Mouse (Mus musculus): ENCODE measurements at regions not wholly inside any gene's neighbourhood (a gene's known extent, or its start where the extent isn't known, plus 50 kb on each side); places are given as distances from the start of the nearest gene placed in this dataset.

DNA sequence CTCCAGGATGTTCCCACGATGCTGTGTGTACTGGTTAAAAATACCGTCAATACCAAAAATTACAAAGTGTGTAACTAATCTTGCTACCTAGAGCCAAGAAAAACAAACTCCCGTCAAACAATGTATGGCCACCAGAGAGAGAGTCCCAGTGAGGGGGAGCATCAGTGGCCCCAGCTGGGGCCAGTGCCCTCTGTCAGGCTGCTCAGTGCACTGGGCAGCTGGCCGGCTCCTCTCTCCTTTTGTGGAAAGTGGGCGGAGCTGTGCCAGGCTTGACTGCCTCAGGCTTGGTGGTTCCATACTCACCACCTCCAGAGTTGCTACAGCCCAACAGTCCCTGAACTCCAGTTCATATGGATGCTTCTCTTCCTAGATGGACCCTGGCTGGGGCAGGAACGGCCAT, 53.8 kb upstream of the Sept5 start:
- no peak for DNase-seq (ENCODE audit: low spot score in 2 of 2)
- intact Hi-C loops (cut with DNase I) = no loop called here

DNA sequence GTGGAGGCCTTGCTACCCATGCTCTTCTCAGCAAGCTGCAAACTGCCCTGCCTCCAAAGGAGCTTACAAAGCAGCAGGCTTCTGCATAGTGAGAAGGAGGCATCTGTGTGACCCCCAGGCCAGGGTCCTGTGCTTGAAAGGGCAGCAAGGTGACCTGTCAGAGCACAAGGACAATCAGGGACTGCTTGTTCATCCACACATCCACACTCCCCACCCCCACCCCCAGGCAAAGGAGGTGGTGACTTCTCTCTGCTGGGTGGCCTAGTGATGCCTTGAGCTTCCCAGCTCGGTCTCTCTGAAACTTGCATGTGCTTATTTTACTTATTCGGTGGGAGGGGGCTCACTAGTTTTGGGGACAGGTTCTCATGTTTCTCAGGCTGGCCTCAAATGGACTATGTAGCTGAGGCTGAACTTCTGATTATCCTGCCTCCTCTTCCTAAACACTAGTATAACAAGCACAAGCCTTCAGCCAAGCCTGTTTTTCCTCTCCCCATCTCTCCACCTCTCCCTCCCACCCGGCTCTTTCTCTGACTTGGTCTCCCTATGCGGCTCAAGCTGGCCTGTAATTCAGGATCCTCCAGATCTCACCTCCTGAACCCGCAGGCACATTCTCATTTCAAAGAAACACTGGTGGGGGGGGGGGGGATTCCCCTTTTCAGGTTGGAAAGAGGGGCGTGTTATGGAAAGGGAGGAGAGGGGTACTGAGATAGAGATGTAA, 56.4 kb upstream of the Sept5 start:
- intact Hi-C loops (cut with DNase I) = no loop called here
- DNase-seq (ENCODE audit: low spot score in 2 of 2) = no peak

DNA sequence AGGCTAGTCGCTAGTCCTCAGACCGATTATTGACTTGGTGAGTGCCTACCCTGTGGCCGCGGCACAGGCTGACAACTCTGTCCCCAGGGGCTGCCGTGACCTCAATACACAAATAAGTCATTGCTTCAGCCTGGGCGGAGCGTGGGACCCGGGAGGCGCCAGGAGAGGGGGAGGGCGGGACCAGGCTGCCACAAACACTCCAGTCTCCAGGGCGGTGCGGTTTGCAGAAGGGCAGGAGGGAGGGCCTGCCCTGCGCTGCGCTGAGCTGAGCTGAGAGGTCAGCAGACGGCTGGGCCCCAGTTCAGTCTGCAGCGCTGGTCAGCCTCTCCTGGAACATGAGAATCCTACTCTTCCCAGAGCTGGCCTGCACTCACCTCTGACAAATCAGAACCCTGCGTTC, 57.2 kb upstream of the Sept5 start:
- intact Hi-C loops (cut with DNase I) = no loop called here
- DNase-seq (ENCODE audit: low spot score in 2 of 2) = peak; percentile 53 to 63

DNA sequence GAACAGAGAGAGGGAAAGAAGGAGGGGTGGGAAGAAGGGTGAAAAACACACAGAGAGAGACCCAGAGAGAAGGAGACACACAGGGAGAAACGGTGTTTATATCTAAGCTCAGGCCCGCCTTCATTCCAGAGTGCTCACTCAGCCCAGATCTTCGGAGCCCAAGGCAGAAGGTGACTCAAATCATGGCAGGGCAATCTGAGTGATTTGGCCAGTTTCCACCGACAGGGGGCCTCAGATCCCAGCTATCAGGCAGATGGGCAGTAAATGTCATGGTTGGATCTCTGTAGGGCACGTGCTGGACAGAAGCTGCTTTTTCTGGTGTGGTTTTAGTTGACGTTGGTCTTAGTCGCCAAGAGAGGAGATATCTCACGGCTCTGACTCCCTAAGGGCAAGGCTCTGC, 57.6 kb upstream of the Sept5 start:
- DNase-seq (ENCODE audit: low spot score in 2 of 2) = peak; percentile 10 to 15
- intact Hi-C loops (cut with DNase I) = no loop called here

DNA sequence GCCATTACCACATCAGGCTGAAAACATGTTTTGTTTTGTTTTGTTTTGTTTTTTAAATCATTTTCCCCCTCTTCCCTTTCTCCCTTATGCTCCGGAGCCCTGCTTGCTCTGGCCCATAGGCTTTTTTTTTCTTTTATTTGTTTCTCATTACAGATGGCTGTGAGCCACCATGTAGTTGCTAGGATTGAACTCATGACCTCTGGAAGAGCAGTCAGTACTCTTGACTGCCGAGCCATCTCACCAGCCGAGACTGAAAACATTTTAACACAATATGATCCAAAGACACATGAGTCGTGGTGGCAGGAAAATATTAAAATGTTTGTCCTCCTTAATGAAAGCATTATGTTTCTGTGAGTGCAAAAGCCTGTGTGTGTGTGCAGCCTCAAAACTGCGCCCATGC, 65.8 kb upstream of the Sept5 start:
- intact Hi-C loops (cut with DNase I) = no loop called here
- no peak for DNase-seq (ENCODE audit: low spot score in 2 of 2)

DNA sequence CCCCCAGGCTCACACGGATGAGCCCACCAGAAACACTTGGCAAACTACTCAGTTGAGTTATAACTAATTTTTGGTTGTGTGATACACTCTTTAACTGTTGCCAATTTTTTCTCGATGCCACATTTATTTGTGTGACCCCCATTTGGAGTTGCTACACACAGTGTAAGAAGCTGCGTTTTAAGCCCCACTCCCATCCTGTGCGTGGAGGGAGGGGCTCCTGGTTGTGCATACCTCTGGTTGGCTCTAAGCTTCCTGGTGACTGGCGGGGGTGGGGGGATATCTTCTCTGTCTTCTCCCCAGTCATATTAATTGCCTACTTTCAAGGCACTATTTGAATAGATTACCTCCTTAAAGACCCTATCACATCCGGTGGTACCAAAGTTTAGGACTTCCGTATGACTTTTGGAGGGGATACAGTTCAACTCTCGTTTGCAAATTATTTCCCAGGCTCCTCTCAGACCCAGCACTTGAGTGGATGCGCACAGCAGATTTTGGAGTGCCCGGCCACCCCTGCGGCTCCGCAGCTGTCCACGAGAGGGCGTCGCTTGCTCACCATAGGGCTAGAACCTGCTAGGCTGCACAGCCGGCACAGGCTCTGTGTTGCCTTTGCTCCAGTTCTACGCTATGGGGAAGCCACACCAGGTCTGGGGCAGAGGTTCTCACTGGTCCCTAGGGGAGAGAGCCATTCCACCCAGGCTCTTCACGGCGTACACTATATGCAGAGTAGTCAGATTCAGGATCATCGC, 66.5 kb upstream of the Sept5 start:
- intact Hi-C loops (cut with DNase I) = loop anchor here (1.0 kb wide), 1 partner anchor 103 kb away; no protein-coding TSS in a partner anchor
- DNase-seq (ENCODE audit: low spot score in 2 of 2) = peak; percentile 74 to 76

DNA sequence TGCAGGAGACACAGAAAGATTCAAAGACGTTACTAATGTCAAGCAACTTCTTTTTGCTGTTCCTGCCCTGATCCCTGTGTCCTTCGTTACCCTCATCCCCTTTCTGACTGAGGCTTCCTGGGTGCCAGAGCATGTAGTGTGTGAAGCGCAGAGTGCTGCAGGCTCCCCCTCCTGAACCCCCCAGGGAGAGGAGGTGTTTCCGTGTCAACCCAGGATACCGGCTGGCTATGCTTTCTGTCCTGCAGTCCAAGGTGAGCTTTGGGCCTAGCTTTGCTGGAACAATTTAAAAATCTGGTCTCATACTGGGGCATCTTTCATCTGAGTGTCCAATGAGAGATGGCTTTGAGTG, 67.0 kb upstream of the Sept5 start:
- no peak for DNase-seq (ENCODE audit: low spot score in 2 of 2)
- intact Hi-C loops (cut with DNase I) = loop anchor here (1.0 kb wide), 1 partner anchor 103 kb away; no protein-coding TSS in a partner anchor

DNA sequence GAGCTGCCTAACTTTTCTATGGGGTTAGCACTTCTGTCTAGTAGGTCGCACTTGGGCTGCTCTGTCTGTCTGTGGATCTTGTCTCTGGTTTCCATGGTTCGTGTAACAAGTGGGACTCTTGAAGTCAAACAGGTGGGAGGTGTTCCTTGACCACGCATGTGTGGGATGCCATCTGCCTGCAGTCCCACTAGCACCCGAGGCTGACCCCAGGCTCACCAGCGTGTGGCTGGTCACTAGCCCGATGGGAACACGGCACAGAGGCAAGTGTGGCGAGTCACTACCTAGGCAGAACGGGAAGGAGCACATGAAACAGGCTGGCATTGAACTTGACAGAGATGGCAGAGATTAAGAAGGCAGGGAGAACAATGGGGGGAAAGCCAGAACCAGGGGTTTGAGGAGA, 72.5 kb upstream of the Cldn5 start:
- intact Hi-C loops (cut with DNase I) = loop anchor here (5.0 kb wide), 1 partner anchor 78 kb away; no protein-coding TSS in a partner anchor
- DNase-seq (ENCODE audit: low spot score in 2 of 2) = no peak

DNA sequence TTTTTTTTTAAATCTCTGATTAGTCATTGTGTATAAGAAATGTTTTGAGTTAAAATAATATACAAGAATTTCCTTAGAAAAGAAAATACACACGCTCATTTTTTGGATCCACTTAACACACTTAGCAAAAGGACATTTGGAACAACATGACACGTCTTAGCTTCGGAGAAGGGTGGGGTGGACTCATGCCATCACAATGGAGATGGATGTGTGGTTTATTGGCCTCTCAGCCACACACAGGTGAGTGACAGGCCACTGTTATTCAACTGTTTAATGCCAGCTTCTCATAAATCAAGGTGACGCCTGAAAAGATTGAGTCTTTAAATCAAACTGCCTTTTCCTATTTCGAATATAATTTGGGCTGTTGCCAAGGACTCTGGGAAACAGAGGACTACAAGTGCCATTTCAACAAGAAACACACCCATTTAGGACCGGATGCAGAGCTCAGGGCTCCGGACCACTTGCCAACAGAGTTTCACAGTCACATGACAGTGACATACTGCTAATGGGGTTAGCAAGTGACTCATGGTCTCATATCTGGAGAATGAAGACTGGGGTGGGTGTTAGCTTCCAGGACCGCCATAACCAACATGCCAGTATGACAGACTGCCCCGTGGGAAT, 71.5 kb upstream of the Cldn5 start:
- intact Hi-C loops (cut with DNase I) = no loop called here
- no peak for DNase-seq (ENCODE audit: low spot score in 2 of 2)

DNA sequence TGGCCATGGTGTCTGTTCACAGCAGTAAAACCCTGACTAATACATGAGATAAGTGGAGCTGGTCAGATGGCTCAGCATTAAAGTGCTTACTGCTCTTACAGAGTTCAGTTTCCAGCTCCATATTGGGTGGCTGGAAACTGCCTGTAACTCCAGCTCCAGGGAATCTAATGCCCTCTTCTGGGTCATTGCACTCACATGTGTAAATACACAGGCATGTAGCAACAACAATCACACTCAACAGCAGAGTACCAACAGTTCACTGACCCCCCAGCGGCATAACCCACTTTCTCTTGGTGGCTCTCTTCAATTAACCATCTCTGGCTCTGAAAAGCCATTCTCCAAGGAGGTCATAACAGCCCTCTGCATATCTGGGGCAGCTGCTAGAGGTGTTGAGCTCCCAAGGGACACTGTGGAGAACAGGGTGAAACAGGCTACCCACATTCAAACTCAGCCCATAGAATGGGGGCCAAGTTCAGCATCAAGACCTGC, 65.0 kb upstream of the Cldn5 start:
- intact Hi-C loops (cut with DNase I) = no loop called here
- no peak for DNase-seq (ENCODE audit: low spot score in 2 of 2)

DNA sequence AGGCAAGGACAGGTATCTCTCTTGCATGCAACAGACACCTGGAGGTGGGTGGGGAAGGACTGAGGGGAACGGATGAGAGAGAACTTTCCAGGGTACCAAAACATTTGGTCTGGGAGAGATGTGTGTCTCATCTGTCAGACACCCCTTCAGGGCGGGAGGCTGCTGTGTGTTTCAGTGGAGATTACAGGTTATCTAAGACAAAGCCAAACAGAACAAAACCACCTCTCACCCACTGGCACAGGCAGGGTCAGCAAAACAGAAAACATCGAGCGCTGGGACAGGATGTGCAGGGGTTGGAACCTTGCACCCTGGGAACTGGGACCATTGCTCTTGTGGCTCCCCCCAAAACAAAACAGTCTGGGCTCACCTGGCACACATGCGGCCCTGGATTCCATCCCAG, 63.6 kb upstream of the Cldn5 start:
- no peak for DNase-seq (ENCODE audit: low spot score in 2 of 2)
- intact Hi-C loops (cut with DNase I) = no loop called here

DNA sequence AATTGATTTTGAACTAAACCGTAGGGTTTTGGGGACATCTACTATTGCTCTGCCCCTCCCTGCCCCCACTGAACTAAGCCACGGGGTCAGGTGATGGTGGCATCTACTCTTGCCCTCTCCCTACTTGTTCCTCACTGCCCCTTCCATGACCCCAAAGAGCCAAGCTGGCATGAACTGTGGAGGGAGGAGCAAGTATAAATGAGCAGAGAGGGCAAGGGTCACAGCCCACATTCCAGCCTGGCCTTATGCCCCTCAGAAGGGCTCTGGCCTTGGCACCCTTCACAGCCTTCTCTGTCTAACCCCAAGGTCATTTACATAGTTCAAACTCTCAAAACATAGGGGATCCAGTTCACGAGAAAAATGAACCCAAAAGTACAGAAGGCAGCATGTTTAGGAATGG, 61.3 kb upstream of the Cldn5 start:
- intact Hi-C loops (cut with DNase I) = no loop called here
- DNase-seq (ENCODE audit: low spot score in 2 of 2) = no peak

DNA sequence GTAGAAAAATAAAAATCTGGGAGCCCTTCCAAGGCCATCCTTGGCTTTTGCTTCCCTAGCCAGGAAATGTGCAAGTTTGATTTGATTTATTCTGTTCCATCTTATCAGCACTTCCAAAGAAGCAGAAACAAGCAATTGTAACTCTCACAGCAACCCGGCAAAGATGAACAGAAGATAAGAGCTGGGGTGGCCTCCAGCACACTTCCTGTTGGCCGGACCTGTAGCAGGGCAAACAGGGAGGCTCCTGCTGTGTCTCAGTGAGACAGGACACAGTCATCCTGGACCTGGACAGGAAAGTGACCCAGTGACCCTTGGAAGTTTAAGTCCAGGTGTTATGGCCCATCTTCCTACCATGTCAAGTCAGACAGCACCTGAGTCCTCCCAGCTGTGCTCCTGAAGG, 58.6 kb upstream of the Cldn5 start:
- no peak for DNase-seq (ENCODE audit: low spot score in 2 of 2)
- intact Hi-C loops (cut with DNase I) = no loop called here

DNA sequence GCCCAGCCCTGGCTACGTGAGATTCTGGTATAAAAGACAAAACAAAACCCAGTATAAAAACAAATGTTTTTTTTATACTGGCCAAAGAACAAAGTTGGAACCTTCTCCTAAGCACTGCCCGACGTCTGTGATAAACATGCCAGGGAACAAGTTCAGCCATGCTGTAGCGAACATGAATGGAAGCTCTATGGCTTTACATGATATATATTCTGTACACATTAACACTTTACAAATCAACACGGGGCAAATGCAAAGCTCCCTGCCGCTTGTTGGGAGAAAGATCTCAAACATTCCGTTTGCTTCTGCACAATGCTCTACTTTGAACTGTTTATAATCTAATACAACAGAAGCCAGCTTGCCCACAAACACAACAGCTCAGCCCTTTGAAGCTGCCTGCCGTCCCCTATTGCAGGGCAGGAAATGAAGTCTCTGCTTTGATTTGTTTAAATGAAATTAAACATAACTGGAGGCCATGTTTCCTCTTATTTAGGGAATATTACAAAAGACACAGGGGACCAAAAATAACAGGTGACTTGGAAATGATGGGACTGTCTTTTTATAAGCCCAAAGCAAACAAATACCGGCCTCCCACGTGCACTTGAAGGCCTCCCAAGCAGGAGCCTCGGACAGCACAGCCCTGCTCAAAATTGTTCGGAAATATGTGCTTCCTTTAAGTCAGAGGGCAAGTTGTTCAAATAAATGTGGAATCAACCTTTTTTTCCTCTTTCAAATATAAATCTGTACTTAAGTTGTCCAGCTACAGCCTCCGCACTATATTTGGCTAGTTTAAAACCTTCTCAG, 56.0 kb upstream of the Cldn5 start:
- no peak for DNase-seq (ENCODE audit: low spot score in 2 of 2)
- intact Hi-C loops (cut with DNase I) = no loop called here

DNA sequence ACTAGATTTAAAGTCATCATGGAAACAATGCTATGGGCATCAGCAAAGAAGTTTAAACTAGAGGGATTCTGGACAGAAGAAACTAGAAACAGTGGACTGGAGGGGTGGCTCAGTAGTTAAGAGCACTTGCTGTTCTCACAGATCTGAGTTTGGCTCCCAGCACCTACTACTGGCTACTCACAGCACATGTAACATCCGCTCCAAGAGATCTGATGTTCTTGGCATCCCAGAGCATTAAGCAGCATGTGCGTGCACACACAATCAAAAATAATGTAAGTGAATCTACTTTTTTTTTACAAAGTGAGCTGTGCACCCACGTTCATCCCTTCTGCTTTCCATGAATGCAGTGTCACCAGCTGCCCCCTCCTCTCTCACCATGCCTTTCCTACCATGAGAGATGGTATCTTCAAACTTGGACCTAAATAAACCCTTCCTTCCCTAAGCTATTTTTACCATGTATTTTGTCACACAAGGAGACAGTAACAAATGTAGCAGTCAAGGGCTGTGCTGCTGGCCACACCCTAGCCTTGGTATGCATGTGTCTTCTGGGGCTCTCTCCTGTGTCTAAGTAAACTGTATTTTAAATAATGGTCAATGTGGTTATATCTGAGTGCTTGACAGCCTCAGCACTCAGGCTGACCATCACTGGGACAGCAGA, 53.3 kb upstream of the Cldn5 start:
- DNase-seq (ENCODE audit: low spot score in 2 of 2) = no peak
- intact Hi-C loops (cut with DNase I) = no loop called here

DNA sequence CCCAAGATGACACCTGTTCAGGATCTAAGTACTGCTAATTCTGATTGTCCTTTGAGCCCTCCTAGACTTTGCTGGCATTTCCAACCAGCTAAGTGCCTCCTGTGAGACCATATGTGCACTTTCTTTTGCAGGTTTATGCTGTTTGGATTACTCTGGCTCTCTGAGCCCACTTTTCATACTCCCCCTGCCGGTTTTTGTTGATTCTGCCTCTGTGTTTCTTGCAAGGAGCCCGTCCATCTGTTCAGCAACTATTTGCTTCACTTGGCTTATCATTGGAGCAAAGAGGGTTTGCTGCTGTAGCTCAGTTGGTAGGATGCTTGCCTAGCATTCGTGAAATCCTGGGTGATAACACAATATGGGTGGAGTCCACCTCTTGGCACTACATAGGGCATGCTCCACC, 52.8 kb upstream of the Cldn5 start:
- DNase-seq (ENCODE audit: low spot score in 2 of 2) = no peak
- intact Hi-C loops (cut with DNase I) = no loop called here

DNA sequence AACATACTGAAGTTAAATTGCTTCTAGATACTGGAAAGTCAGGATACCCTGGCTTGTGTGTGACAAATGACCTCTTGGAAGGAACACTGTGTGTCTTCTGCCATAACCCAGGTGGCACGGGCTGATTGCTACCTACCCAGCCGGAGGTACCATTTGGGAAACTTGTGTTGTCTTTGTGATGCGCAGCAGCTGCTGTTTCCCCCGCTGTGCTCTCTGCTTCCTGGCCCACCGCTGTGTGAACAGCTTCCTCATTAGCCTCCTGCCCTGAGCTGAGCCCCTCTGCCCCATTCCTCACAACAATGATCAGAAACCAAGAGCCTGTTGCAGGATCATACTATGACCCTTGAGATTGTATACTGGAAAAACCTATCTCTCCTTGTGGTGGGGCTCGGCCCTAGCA, 51.9 kb upstream of the Cldn5 start:
- no peak for DNase-seq (ENCODE audit: low spot score in 2 of 2)
- intact Hi-C loops (cut with DNase I) = no loop called here
